Mouse (Mus musculus) ovary, adult 10 weeks (tissue): ENCODE results near the gene Mms22l. TPM values are rescaled to one million over a fixed set of nuclear protein-coding genes. Genes with fewer than 3 reads are reported as not detected.

ENCODE experiments used
- polyA plus RNA-seq: library from polyadenylated mRNA; stranded (reverse); fragments of 350-450 nt; fragmentation: Illumina TruSeq; extraction: RNeasy Lipid Tissue Mini Kit (QIAGEN cat#74804); gene quantifications from one replicate; pipeline ENCODE4 v1.2.3, GENCODE M21; 2014

Mms22l gene
- polyA plus RNA-seq = 20.0 TPM

GRCm38 (mm10) chr4:24496116-24496952 is at the start of gene Mms22l:
Mms22l (plus strand) TSS chr4:24496451.

